Mouse (Mus musculus) lung, postnatal 4 days (tissue): ENCODE data around the gene Fzd4.

Experiments used
- DNase-seq, 2 experiments: peaks; one replicate each; pipeline ENCODE4 v3.0.0; 2021

Fzd4 gene

DNA sequence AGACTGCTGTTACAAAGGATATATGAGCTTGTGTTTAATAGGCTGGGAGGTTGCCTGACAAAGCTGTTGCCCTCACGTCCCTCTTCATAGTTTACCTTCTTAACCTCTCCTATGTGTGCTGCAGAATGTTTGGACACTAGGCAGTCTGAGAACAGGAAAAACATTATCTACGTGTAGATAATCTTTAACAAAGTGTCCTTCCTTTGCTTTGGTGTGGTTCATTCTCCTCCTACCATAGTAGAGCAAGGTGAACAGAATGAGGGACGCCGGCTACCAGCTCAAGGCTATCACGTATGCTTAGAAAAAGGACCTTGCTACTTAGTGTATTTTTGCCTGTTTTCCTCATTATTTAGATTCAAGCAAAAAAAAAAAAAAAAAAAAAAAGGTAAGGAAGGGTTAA, 24.6 kb downstream of the Fzd4 start:
- DNase-seq: no peak

DNA sequence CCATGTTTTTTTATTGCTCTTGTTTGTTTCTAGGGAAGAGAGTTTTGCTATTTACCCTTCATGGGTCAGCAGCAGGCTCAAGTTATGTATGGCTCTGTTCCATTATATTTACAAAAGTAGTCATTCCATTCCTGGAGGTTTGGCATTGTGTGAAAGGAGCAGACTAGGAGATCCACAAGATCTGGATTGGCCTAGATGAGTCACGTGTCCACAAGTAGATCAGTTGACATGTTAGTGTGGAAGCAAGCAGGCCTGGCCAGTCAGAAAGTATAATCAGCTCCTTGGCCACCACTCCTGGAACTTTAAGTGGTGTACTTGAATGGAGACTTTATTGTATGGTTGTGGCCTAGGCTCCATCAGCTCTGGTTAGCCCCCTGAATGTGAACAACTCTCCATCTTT, 25.2 kb downstream of the Fzd4 start:
- no peak for DNase-seq

DNA sequence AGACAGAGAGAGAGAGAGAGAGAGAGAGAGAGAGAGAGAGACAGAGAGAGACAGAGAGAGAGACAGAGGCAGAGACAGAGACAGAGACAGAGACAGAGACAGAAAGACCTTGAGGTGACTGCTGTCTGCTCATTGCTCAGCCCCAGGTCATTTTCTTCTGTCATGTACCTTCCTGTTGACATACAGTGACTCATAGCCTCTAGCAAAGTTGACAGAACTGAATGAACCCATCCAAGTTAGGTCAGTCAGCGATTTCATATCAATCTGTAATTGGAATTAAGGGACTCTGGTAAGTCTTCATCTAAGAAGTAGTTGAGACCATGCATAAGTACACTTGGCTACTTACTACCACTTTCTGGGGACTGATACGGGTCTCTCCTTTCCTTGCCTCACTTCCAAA, 27.0 kb downstream of the Fzd4 start:
- DNase-seq: no peak

DNA sequence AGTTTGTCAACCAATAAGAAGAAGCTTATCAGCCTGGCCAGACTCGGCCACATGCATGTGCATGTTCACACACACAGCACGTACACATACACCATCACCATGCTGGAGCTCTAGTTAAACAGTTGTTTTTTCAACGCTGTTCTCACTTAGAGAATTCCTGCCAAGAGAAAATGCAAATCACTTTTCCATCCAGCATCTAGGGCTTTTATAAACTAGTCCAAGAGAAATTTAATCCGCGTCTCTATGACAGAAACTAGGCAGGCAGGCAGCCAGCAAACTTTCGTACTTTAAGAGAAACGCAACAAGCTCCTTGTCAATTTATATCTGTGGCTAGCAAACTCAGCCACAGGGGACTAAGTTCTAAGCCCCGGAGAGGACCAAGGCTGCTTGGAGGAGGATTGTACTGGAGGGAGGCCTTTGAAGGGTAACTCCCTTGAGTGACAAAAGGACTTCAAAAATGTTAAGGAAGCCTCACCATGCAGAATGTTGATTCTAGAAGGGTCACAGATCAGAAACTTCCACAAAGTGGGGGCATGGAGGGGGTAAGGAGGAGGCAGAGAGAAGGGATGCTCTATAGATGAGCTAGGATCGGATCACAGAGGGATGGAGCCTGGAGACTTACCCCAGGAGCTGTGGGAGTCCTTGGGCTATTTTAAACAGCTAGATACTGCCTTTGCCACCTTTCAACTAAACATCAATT, 29.2 kb downstream of the Fzd4 start:
- no peak for DNase-seq

DNA sequence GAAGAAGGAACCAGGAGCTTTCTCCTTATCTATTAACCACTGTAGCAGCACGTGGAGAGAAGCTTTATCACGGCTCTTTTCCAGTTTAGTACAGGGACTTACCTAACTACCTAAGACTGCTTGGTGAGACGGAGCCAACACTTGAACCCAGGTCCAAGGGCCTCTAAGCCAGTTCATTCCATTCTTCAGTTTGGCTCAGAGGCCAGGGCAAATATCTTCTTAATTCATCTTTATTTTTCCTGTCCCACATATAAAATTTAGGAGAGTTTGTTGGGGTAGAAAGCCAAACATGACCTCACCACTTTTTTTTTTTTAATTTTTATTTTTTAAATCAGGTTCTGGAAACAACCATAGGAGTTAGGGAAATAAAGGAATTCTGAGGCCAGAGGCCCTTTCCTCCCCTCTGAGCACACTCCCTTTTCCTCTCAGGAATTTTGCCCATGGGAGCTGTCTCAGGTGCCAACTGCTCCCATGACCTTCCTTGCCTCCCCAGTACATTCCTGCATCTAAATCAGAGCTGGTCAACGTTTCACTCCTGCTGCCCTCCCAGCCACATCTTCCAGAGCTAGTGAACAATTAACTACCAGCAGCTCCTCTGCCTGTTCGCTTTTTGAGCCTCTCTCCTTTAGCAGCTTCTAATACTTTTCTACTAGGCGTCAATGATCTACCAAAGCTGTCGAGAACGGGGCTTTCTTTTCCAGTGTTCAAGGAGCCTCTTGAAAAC, 29.9 kb downstream of the Fzd4 start:
- DNase-seq: peak in 1 of 2 experiments; percentile 17

DNA sequence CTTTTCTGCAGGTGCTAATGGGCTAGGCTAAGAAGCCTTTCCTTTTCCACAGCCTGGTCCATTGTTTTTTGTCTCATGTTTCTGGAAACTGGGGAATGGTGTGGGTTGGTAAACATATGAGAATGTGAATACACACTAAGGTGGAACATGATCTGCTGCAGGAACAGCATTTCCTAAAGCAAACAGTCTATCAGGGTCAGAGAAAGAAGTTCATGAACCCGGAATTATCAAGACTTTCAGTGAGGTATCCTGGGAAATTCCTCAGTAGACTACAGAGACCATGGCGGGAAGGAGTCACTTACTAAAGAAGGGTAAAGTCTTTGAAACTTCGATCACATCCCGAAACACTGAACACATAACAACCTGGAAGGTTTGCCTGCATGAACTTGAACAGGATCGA, 32.2 kb downstream of the Fzd4 start:
- DNase-seq: no peak

DNA sequence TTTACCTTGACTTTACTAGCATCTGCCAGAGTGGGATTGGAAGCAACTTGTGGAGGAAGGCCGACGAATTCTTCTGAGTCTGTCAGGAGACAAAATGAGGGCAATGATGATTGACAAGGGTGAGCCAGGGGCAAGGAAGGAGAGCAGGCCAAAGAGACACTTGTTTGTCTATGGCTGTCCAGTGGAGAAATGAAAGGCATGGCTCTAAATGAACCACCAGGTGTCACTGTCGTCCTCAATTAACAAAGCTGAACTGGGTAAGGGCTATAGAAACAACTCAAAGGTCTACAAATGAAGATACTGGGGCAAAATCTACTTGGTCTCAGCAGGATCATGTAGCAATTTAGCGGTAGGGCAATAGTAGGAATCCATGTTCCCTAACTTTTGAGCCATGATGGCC, 33.4 kb downstream of the Fzd4 start:
- peak in 1 of 2 experiments; percentile 57 for DNase-seq

DNA sequence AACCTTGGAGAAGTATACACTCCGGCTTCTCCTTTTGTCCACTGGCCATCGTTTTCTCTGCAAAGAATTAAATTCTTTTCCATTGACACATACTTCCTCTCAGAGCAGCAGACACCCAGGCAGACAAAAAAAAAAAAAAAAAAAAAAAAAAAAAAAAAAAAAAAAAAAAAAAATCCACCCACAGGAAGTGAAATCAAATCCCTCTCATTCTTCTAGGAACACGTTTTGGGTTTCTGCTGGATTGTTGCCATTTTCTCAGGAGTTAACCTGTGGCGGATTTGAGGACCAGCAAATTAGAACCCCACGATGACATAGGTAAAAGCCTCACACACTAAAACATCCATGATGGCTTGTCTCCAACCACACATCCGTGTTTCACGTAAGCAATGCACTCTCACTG, 37.1 kb downstream of the Fzd4 start:
- DNase-seq: no peak

DNA sequence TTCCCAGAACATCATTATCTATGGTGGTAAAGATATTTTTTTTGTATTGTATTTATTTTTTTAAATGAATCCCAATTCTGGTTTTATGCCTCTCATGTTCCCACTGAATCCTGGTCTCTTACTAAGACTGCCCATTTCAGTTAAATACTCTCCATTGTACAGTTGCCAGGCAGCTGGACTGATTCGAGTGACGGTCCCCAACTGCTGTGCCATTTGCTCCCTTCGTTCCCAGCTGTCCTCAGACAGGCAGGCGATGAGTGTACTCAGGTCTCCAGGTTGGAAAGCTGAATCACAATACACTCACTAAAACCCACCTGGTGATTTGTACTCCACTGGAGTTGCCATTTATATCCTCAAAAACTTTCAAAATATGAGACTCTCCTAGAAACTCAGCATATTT, 38.1 kb downstream of the Fzd4 start:
- DNase-seq: no peak

DNA sequence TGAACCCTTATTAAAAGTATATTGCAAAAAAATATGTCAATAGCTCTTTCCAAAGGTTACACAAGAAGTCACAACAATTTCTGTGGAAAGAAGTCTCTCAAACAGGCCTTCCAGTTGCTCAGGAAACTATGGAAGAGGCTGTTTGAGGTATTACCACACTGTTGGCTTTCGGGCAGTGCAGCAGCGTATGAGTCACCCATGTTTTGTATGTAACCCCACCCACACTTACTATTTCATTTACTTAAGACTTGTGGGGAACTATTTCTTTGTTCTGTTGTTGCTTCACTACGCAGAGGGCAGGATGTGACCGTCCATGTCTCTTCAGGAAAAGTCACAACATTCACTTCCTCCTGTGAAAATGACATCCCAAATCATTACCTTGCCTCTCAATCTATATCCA, 41.0 kb downstream of the Fzd4 start:
- DNase-seq: peak in 1 of 2 experiments; percentile 10

DNA sequence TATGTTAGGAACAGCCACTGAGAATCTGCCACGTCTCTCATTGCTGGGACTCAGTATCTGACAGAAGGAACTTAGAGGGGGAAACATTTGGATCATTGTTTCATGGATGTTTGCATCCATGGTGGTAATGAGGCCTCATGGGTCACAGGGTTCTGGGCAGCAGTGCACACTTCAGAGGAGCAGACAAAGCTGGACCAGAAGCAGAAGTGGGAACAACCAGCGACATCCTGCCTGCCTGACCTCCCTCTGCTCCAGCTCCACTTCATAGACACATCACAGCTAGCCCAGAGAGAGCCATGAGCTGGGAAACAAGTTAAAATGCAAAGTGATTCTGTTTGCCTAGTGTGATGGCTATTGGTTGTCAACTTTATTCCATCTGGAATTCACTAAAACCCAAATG, 46.2 kb downstream of the Fzd4 start:
- no peak for DNase-seq

DNA sequence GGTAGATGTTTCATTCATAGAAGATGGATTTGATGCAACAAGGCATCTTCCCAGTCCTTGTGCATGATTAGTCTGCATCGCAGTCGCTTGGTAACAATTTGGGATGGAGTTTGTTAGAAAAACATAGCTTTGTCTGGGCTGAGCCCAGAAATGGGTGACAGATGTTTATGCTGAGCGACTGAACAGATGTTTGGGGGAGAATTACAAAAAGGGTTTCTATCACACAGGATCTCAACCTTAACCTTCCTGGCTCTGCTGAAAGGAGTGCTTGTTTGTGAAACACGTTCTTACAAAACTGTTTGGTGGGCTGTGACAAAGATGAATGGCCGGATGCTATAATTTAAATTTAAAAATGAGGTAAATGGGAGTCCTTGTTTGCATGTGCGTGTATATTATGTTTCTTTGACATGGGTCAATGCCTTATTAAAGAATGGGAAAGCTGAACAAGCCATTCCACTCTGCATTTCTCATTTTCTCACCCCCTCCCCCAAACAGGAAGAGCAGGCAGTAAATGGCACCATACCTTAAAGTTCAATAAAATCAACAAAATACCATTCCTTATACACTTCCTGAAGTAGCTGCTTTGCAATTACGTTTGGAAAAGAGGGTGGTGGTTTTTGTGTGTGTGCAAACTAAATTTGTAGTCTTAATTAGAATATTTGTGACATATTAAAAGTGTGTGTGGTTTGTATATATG, 52.4 kb downstream of the Fzd4 start:
- DNase-seq: no peak

DNA sequence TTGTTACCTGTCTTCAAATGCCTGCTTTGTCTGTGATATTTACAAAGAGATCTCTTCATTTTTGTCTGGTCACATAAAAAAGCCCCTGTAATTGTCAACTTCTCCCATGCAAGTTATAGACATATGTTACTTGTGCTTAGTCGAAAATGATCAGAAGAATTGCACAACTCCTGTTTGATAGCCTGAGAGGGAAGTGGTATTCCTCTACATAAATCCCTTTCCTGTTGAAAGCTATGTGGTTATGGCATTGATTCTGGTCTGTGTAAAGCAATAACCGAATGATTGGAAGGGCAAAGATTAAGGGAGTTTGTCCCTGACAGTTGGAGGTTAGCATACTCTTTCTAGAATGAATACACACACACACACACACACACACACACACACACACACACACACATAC, 55.5 kb downstream of the Fzd4 start:
- no peak for DNase-seq

DNA sequence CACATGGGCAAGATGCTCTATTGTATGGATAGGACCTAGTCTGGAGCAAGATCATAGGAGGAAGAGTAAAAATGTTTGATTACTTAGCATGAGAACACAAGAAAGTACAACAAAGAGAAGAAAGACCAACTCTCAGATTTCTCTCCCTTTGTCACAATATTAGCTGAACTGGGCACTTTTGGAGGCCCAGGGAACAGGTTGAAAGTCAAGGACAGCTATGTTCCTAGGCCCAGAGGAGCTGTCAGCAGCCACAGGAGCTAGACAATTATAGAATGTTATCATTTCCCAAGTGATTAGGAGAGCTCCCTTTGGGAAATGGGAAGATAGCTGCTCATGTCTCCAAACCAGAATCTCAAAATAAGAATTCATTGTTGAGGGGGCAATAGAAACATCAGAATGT, 56.8 kb downstream of the Fzd4 start:
- no peak for DNase-seq

DNA sequence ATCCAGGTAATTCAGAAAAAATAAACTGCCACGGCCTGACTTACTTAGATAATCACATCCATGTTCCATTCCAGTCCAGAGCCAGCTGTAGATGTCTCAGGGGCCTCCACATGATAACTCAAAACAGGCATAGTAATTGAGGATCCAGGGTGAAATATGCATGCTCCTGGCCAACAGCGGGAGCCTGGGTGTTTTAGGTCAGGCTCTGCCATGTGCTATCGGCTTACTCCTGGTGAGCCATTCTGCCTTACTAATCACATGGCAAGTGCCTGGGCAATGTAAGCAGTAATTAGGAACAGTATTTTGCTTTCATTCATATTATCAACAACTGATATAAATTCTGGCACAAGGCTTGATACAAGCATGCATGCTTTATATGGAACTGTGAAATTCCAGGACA, 57.2 kb downstream of the Fzd4 start:
- DNase-seq: no peak
